Mouse (Mus musculus) lung, embryonic 14.5 days (tissue): ENCODE results near the gene Rps6kc1. TPM values are rescaled to one million over a fixed set of nuclear protein-coding genes. Genes with fewer than 3 reads are reported as not detected.
A peak's percentile ranks its signal among the peaks of the same experiment; 100 is the strongest.

Experiments used
- ATAC-seq: fragments of 200-750 bp; cut with Nextera tagmentation; 2 replicates; pipeline ENCODE4 v1.8.0; 2017; ENCODE audit warnings: mild to moderate bottlenecking, moderate TSS enrichment, moderate library complexity; ENCODE audit not compliant: insufficient read depth
- DNase-seq: peaks from one replicate; pipeline ENCODE4 v3.0.0-alpha.2; 2015
- H3K27ac ChIP-seq: fragments of 300-500 bp; sonication (generic); 2 replicates; pipeline ENCODE4 v1.5.1; 2014; ENCODE audit warnings: low read depth, mild to moderate bottlenecking, moderate library complexity
- H3K27me3 ChIP-seq: fragments of 300-500 bp; sonication (generic); 2 replicates; pipeline ENCODE4 v1.6.1; 2014; ENCODE audit warnings: low read length, control low read depth; ENCODE audit not compliant: insufficient read depth
- H3K36me3 ChIP-seq: fragments of 300-500 bp; sonication (generic); 2 replicates; pipeline ENCODE4 v1.6.1; 2014; ENCODE audit warnings: control low read depth; ENCODE audit not compliant: insufficient read depth
- H3K4me1 ChIP-seq: fragments of 300-500 bp; sonication (generic); 2 replicates; pipeline ENCODE4 v1.6.1; 2014; ENCODE audit warnings: antibody characterized with exemption, control low read depth; ENCODE audit not compliant: insufficient read depth
- H3K4me2 ChIP-seq: fragments of 300-500 bp; sonication (generic); 2 replicates; pipeline ENCODE4 v1.6.1; 2014; ENCODE audit warnings: mild to moderate bottlenecking
- H3K4me3 ChIP-seq: fragments of 300-500 bp; sonication (generic); 2 replicates; pipeline ENCODE4 v1.5.1; 2014; ENCODE audit warnings: low read depth, low read length
- H3K9ac ChIP-seq: fragments of 300-500 bp; sonication (generic); 2 replicates; pipeline ENCODE4 v1.6.1; 2014
- H3K9me3 ChIP-seq: fragments of 300-500 bp; sonication (generic); 2 replicates; pipeline ENCODE4 v1.6.1; 2016; ENCODE audit warnings: low read depth, low read length, control low read depth
- CTCF ChIP-seq: IDR thresholded peaks from 2 replicates; pipeline ENCODE4 v1.5.1; 2016; ENCODE audit warnings: antibody characterized with exemption, low read depth
- WGBS: fragments of 180-500 bp; shearing (Covaris S2); extraction: QIAGEN DNeasy Blood & Tissue Kit; methylation state at CpG from one replicate; pipeline ENCODE4 v1.1.7; 2014; 5-methylcytosine and 5-hydroxymethylcytosine counted together
- polyA plus RNA-seq: library from polyadenylated mRNA; unstranded; fragments of >200 nt; fragmentation: Nextera tagmentation; extraction: Ambion mirVana; gene quantifications from 2 replicates; pipeline ENCODE4 v1.2.1, GENCODE M21; 2014

The Rps6kc1 gene
- polyA plus RNA-seq, 1 experiment from 2014 or later = 14.9 TPM

DNA sequence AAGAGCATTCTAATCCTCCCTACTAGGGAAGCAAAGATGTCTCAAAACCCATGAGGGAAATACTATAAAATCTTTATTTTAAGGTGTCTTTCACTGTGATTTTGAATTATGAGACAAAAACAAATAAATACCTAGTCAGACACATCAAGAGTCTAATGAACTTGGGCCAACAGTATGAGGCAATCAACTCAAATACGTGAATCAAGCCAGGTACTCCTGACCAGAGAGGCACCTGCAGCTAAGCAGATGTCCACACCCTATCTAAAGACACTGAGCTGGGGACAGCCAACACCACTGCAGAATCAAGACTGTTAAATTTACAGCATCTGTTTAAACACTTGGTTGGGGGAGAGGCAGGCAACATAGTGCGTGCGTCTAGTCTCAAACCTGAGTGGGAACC is 7.4 kb downstream of the Rps6kc1 start:
- Histone ChIP-seq H3K9me3 (no peaks in the 10 kb centered on the region), H3K36me3 (peaks cover 13% of the 10 kb centered on the region; the same call in 1 of the 2 replicates), H3K9ac (no peak overlapping the region), H3K27ac (no peak overlapping the region), H3K4me3 (no peak overlapping the region), H3K4me1 (0 out of 2 replicates have a peak, but pooled peaks cover 7% of the 10 kb centered on the region), H3K4me2 (no peak overlapping the region), H3K27me3 (no peaks in the 10 kb centered on the region)
- no peak for ATAC-seq
- WGBS = 93% methylated on average over 3 of the region's 3 CpGs
- TF ChIP-seq CTCF = no peak
- DNase-seq = no peak

DNA sequence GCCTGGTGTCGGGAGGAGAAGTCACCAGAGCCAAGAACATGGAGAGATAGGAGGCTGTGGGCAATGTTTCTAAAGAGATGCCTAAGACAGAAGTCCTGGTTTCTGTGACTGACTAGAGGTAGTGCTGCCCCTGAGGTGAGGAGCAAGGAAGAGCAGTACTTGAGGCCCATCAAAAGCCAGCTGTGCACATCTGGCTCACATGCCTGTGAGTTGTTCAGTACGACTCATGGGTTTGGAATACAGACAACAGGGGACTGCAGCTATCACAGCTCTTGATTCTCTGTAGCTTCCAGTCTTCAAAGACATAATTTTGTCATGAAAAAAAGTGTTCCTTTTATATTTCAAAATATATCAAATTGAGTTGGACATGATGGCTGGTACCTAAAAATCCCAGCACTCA is 10.5 kb downstream of the Rps6kc1 start:
- H3K4me1 ChIP-seq = 0 out of 2 replicates have a peak, but pooled peaks cover 13% of the 10 kb centered on the region
- no peak overlapping the region for H3K4me3 ChIP-seq
- ATAC-seq = no peak
- no peaks in the 10 kb centered on the region for H3K9me3 ChIP-seq
- no peak for TF ChIP-seq CTCF
- H3K36me3 ChIP-seq = peaks cover 28% of the 10 kb centered on the region; the same call in 1 of the 2 replicates
- WGBS = 54% methylated on average over 2 of the region's 2 CpGs
- no peak overlapping the region for H3K4me2 ChIP-seq
- no peak overlapping the region for H3K27ac ChIP-seq
- no peak for DNase-seq
- no peak overlapping the region for H3K9ac ChIP-seq
- H3K27me3 ChIP-seq = no peaks in the 10 kb centered on the region

DNA sequence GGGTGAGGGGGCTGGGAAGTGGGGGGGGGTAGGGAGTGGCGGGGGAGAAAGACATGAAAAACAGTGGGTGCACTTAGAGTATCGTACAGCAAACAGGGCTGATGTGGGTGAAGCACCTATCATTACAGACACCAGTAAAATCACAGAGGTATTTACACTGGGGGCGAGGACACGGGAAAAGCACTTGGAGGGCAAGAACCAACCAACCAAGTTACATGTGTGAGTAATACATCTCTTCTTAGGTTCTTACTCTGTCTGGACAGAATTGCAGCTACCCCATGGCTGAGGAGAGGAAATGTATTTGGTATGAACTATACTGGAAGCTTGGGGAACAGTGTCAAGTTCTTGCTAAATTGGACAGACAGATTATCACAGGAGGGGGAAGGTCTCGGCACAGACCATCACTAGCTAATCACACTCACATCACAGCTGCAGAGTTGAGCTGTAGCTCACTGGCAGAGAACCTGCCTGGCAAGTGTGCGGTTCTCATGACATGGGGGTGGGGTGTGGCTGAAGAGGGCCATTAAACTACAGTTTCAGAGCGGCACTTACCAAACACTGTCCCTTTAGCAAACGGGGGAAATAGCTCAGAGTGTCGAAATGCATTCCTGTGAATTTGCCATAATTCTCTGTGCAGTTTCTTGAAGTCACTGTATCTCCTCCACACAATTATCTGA is 12.5 kb downstream of the Rps6kc1 start:
- 37% methylated on average over 9 of the region's 9 CpGs for WGBS
- H3K27me3 ChIP-seq = no peaks in the 10 kb centered on the region
- no peak overlapping the region for H3K4me3 ChIP-seq
- peak overlapping the region; percentile 75 for H3K27ac ChIP-seq
- H3K9me3 ChIP-seq = no peaks in the 10 kb centered on the region
- ATAC-seq = peak; percentile 85
- 0 out of 2 replicates have a peak, but pooled peaks cover 13% of the 10 kb centered on the region for H3K4me1 ChIP-seq
- TF ChIP-seq CTCF = no peak
- peaks cover 28% of the 10 kb centered on the region; the same call in 1 of the 2 replicates for H3K36me3 ChIP-seq
- H3K4me2 ChIP-seq = peak overlapping the region; percentile 32; the same call in 1 of the 2 replicates
- H3K9ac ChIP-seq = no peak overlapping the region
- peak; percentile 76 for DNase-seq

DNA sequence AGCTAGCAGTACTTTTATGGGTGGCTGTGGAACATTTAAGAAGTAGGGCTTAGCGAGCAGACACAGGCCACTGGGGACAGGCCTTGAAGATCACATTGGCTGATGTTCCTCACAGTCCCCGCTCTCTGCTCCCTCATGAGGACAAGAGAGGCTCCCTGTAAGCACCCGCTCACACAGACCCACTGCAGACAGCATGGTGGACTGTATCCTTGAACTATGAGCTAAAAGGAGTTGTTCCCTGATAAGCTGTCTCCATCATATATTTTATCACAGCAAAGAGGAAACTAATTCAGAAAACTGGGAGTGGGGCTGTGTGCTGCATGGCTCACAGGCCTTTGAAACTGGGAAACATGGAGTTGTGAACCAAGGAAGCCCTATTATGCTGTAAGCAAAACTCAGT is 13.4 kb downstream of the Rps6kc1 start:
- TF ChIP-seq CTCF = no peak
- 0 out of 2 replicates have a peak, but pooled peaks cover 13% of the 10 kb centered on the region for H3K4me1 ChIP-seq
- 93% methylated on average over 3 of the region's 3 CpGs for WGBS
- H3K36me3 ChIP-seq = peaks cover 22% of the 10 kb centered on the region; the same call in 1 of the 2 replicates
- no peak overlapping the region for H3K4me3 ChIP-seq
- no peak overlapping the region for H3K9ac ChIP-seq
- H3K4me2 ChIP-seq = no peak overlapping the region
- DNase-seq (no peak), ATAC-seq (no peak)
- no peaks in the 10 kb centered on the region for H3K27me3 ChIP-seq
- no peak overlapping the region for H3K27ac ChIP-seq
- H3K9me3 ChIP-seq = no peaks in the 10 kb centered on the region

DNA sequence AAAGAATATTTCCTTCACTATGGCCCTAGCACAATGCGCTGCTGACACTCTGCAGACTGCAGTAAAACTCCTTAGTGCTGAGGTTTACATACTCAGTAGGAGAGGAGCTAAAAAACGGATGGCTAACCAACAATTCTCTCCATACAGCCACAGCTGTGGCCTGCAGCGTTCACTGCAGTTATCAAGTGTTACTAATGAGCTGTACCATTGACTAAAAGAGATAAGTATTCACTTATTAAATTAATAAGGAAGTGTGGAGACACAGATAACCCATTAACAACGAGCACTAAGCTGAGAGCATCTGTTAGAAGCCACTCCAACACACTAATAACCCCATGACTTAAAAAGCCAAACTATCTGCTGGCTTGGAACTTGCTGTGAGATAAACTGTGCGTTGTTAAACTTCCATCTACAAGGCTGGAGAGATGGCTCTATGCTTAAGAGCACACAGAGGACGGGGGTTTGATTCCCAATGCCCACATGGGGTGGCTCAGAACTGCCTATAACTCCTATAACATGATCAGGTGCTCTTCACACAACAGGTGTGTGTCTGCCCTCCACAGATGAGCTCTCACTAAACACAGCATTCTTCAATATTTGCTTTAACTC is 17.9 kb downstream of the Rps6kc1 start:
- H3K9me3 ChIP-seq = no peaks in the 10 kb centered on the region
- no peaks in the 10 kb centered on the region for H3K27me3 ChIP-seq
- ATAC-seq = no peak
- H3K9ac ChIP-seq = no peak overlapping the region
- no peak for TF ChIP-seq CTCF
- peaks cover 32% of the 10 kb centered on the region; the same call in 1 of the 2 replicates for H3K36me3 ChIP-seq
- H3K27ac ChIP-seq = no peak overlapping the region
- 0 out of 2 replicates have a peak, but pooled peaks cover 1% of the 10 kb centered on the region for H3K4me1 ChIP-seq
- 64% methylated on average over 6 of the region's 6 CpGs for WGBS
- H3K4me3 ChIP-seq = no peak overlapping the region
- H3K4me2 ChIP-seq = no peak overlapping the region
- no peak for DNase-seq

DNA sequence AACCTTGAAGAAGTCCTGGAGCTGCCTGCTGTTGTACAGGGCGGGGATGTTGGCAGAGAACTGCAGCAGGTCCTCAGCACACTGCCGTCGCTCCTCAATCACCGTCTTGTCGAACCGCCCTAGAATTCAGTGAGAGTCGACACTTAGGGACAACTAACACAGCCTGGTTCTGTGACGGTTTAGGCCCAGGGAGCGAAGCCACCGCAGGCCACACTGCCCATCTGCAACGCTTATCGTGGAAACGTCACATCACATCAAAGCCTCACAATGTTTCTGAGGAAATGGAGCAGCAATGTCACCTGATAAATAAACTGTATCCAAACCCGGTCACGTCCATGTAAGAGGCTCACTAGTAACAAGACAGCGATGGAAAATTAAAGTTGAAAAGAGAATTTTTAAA is 22.9 kb downstream of the Rps6kc1 start:
- TF ChIP-seq CTCF = no peak
- Histone ChIP-seq H3K36me3 (peaks cover 29% of the 10 kb centered on the region), H3K4me3 (no peak overlapping the region), H3K9ac (no peak overlapping the region), H3K9me3 (no peaks in the 10 kb centered on the region), H3K4me1 (no peaks in the 10 kb centered on the region), H3K4me2 (no peak overlapping the region), H3K27me3 (no peaks in the 10 kb centered on the region), H3K27ac (no peak overlapping the region)
- no peak for DNase-seq
- 72% methylated on average over 16 of the region's 16 CpGs for WGBS
- ATAC-seq = no peak

DNA sequence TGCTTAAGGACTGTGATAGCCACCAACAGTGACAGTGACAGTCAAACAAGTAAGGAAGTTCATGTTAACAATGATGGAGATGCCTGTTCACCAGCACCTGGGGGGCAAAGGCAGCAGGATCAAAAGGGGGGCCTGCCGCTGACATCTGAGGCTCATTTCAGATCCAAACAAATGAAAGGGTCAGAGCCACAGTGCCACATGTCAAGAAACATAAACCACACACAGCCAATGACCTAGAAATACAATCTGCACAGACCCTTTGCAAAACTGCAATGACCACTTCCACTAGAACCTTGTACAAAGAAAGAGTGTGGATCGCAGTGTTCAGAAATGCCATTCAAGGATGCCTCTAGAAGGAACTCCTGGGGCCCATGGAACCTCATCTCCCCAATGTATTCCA is 23.5 kb downstream of the Rps6kc1 start:
- Histone ChIP-seq H3K4me1 (no peaks in the 10 kb centered on the region), H3K4me3 (no peak overlapping the region), H3K4me2 (no peak overlapping the region), H3K27ac (no peak overlapping the region), H3K36me3 (peaks cover 33% of the 10 kb centered on the region), H3K27me3 (no peaks in the 10 kb centered on the region), H3K9me3 (no peaks in the 10 kb centered on the region), H3K9ac (no peak overlapping the region)
- no peak for ATAC-seq
- DNase-seq = no peak
- WGBS = 77% methylated on average over 2 of the region's 2 CpGs
- no peak for TF ChIP-seq CTCF
